Mouse (Mus musculus): Measurements from ENCODE around the gene Cfap299.
A peak's percentile ranks its signal among the peaks of the same experiment; 100 is the strongest.

The Cfap299 gene

DNA sequence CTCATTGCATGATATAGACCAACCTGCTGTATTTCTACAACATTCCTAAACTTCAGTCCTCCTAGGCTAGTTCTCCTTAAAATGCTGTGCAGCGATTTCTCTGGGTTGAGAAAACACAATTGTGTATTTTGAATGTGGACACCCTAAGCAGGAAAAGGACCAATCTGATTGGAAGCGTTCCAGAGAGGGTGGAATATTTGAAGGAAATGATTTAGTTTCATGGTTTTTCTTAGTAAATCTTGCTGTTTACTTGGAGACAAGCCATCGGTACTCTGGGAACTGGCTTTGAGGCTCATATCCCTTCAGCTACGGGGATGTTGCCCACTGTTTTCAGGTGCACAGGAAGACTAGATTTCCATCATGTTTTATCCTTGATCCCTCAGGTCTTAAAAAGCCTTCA, 288.3 kb downstream of the Cfap299 start:
- DNase-seq (ENCODE audit: low read depth): no peak

DNA sequence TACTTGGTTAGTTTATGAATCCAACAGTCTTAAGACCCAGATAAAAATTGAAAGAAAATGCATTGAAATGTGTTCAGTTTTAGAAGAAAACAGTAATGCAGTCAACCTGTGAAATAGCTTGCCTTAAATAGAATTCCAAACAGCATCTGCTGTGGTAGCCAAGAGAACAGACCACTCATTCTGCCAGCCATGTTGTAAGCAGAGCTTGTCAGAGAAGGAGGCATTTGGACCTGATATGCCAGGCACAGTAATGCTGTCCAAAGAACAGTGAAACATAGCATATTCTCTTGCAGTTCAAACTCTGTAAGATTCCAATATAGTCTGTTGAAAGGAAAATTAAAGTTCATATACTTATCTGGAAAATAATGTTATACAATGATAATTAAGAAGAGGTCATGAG, 321.2 kb downstream of the Cfap299 start:
- DNase-seq (ENCODE audit: low read depth): no peak

- no peak for DNase-seq (ENCODE audit: low read depth)
Observed at GRCm38 (mm10) chr5:98651049-98651448, 321.9 kb downstream of the Cfap299 start.

DNA sequence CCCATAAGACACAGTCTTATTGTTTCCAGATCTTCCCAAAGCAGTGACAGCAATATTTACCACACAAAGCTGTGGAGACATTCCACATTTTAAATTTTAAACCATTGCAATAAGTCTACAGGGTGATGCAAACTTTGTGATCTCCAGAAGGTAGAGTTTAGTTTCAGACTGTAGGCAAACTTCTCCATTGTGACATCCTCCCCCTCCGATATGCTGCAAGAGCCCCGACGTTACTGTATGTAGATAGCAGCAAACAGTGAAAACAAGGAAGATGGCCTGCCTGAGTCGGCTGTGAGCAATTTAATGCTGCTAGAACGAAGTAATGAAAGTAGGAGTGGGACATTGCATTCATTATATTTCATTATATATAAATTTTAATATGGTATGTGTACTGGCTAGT, 359.1 kb downstream of the Cfap299 start:
- DNase-seq (ENCODE audit: low read depth): no peak

DNA sequence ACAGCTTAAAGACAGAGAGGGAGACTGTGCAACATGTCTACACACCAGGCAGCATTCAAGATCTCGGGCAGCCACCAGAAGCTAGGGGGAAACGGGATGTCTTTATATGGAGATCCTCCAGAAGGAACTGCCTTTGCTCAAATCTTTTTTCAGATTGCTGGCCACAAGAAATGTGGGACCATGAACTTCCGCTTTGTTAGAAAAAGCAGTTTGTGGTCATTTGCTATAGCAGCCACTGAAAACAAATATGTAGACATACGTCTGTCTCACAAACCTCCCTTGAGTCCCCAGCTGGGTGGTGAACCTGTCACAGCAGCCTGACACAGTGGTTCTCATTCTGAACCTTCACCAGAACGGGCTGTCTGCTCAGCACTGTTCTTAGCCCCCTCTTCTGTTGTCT, 363.0 kb downstream of the Cfap299 start:
- DNase-seq (ENCODE audit: low read depth): peak; percentile 1

DNA sequence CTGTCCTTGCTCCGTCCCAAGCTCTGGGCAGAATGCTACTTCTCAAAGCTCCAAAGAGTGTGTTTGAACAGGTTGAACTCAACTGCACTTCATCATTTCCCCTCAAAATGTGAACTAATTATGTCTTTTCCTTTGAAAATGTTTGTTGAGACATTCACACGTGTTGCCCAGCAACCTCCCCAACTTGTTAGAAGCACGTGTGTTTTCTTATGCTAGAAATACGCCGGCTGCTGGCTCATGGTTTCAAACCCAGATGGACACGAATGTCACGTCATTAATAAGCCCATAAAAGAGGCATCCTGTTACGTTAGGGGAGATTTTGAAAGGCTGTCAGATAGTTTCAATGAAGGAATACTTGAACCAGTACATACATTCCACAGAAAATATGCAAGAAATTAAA, 367.2 kb downstream of the Cfap299 start:
- DNase-seq (ENCODE audit: low read depth): no peak

DNA sequence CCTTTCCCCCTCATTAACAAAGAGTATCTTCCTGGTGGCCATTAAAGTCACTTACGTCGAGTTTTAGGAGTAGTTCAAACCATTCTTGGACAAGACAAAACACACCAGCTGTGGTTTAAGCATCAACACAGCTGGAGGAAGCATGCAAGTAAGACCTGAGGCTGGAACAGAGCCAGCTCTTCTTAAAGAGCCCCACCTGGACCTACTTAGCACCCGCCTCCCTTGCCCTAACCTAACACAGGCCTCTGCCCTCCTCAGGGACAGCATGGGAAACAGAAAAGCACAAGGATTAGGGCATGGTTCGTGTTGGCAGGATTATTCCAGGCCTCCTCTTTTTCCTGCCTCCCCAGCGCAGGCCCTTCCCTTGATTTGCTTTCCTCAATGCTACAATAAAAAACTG, 374.9 kb downstream of the Cfap299 start:
- DNase-seq (ENCODE audit: low read depth): no peak

DNA sequence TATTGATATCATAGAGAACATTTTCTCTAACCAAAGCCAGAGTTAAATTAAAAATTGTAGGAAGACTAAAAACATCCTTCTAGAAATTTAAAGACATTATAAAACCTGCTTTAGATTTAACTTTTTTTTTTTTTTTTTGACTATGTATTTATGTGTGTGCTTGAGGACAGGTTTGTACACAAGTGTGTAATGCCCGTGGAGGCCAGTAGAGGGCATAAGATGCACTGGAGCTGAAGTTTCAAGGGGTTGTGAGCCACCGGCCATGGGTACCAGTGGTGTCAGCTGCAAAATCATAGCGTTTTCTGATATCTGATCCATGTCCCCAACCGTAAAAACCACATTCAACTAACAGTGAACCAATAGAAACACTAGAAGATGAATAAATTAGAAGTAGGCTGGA, 377.5 kb downstream of the Cfap299 start:
- DNase-seq (ENCODE audit: low read depth): peak; percentile 0

- no peak for DNase-seq (ENCODE audit: low read depth)
Observed at GRCm38 (mm10) chr5:98715392-98715791, 386.3 kb downstream of the Cfap299 start.

DNA sequence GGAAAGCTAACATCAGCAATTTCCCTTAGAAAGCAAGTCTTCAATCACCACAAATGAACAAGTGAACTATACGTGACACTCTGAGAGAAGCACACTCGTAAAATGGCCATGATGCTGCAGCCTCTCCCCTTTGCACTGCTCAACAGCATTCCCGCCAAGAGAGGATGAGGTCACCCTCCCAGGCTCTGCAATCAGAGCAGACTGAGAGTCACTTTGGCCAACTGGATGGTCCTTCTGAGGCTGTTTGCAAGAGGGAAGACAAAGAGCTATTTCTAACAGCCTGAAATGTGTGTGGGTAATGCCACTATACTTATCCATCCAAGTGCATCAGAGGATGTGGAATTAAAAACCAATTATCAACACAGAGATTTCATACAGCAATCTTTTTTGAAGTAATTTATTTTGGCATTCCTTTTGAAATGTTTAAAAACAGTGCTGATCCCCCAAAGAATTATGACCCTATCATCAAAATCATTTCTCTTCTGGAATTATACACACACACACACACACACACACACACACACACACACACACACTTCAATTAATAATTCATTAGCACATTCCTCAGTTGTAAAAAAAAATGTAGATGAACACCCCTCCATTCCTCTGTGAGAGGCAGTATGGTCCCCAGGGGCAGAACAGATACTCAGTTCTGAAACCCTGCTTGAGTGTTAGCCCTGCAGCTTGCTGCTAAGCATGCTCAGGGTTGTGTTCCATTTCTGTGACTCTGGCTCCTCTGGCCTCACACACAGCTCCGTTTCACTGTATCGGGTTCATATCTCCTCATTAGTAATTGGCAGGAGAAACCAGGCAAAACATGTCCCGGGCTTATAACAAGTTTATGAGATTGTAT, 403.3 kb downstream of the Cfap299 start:
- no peak for DNase-seq (ENCODE audit: low read depth)

- no peak for DNase-seq (ENCODE audit: low read depth)
Observed at GRCm38 (mm10) chr5:98733010-98733399, 403.9 kb downstream of the Cfap299 start.

GRCm38 (mm10) chr5:98761858-98762652, 433.0 kb downstream of the Cfap299 start:
- no peak for DNase-seq (ENCODE audit: low read depth)

- DNase-seq (ENCODE audit: low read depth): no peak
Observed at GRCm38 (mm10) chr5:98778588-98778987, 449.5 kb downstream of the Cfap299 start.

DNA sequence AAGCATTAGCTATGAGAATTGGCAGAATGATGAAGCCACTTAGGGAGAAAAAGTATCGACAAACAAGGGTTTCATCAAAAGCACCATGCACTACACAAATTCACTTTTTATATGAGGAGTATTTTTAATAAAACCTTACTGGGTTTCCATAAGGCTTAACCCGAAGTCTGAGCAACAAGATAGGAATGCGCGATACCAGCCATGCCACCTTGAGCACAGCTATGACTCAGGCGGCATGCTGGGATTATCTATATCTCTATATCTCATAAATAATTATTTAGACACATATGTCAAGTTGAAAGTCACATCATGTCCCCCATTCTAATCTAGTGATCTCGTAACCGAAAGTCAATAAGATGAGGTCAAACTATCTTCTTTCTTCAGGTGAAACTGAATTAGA, 453.0 kb downstream of the Cfap299 start:
- no peak for DNase-seq (ENCODE audit: low read depth)

GRCm38 (mm10) chr5:98787735-98788134, 458.6 kb downstream of the Cfap299 start:
- no peak for DNase-seq (ENCODE audit: low read depth)

DNA sequence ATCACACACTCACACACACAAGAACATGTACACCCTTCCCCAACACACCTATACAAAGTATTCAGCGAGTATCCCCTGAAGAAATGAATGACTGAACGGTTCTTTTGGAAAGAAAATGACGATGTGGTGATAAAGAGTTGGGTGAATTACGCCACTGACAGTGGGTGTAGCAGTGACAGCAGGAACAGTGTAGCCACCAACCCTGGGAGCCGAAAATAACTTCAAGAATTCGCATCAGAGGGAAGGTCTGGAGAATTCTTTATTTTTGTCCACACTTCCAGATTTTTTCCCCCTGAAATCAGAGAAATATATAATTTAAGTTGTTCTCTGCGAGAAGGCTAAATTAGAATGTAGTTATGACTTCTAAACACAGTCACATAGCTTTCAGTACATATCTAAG, 459.5 kb downstream of the Cfap299 start:
- no peak for DNase-seq (ENCODE audit: low read depth)

GRCm38 (mm10) chr5:98790894-98791607, 461.9 kb downstream of the Cfap299 start:
- DNase-seq (ENCODE audit: low read depth): no peak

- DNase-seq (ENCODE audit: low read depth): no peak
Observed at GRCm38 (mm10) chr5:98801495-98801894, 472.4 kb downstream of the Cfap299 start.

DNA sequence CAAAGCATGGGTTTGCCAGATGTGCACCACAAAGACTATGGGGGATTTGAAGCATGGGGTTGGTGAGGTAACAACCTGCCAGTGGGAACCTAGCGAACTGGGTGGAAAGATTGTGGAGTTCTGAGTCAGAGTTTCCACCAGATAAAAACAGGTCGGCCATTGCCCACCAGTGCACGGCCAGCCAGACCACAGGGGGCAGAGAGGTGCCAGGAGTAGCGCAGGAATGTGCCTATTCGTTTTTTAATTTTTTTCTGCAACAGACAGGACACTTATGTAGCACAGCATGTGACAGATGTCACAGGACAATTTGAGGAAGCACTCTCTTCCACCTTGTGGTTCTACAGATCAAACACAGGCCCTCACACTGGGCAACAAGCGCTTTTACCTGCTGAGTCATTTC, 475.7 kb downstream of the Cfap299 start:
- DNase-seq (ENCODE audit: low read depth): no peak

- DNase-seq (ENCODE audit: low read depth): no peak
Observed at GRCm38 (mm10) chr5:98806492-98806891, 477.4 kb downstream of the Cfap299 start.

- no peak for DNase-seq (ENCODE audit: low read depth)
Observed at GRCm38 (mm10) chr5:98807022-98807421, 477.9 kb downstream of the Cfap299 start.

DNA sequence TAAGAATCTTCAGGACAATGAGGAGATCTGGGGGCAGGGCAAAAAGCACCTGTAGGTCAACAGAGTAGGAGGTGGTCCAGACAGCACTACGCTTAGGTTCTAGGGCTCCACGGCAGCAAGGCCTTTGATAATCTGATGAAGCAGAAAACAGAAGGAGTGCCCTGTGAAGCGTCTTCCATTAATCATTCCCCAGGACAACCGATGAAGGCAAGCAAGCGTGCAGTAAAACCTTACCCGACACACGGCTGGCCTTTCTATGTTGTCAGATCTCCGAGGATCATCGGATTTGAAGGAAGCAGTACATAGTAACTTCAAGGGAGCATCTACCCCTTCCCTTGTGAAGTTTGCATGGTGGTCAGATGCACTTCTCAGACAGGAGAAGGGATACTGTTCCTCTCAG, 478.8 kb downstream of the Cfap299 start:
- no peak for DNase-seq (ENCODE audit: low read depth)

- no peak for DNase-seq (ENCODE audit: low read depth)
Observed at GRCm38 (mm10) chr5:98812380-98812779, 483.3 kb downstream of the Cfap299 start.
